Mouse (Mus musculus) spleen, postnatal 0 days (tissue): ENCODE data around the gene Slc38a3. TPM values are rescaled to one million over a fixed set of nuclear protein-coding genes. Genes with fewer than 3 reads are reported as not detected.

Source experiments
- polyA plus RNA-seq: library from polyadenylated mRNA; unstranded; fragments of >200 nt; fragmentation: Nextera tagmentation; extraction: Ambion mirVana; gene quantifications from 2 replicates; pipeline ENCODE4 v1.2.1, GENCODE M21; 2015

Slc38a3 gene
- 0.54 and 0.63 TPM in 2 replicates for polyA plus RNA-seq

DNA sequence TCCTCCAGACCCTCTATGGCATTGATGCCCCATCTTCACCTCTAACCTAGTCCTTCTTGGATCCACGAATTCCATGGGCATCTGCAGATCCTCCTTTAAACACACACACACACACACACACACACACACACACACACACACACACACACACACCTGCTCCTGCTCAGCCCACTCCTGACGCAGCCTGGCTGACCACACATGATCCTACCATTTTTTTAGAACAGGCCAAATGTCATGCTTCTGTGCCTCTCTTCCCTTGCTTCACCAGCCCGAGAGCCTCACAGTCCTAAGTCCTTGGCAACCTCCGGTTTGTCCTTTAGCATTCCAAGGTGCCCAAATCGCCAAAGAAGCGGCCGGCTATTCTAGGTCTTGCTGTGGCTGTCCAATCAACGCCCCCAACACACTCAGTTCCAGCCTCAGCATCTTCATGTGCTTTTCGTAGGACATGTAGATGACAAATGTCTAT lies at the start of gene Slc38a3:
Slc38a3 (minus strand) TSS at position 51 of the 466 bp plus-strand sequence.

DNA sequence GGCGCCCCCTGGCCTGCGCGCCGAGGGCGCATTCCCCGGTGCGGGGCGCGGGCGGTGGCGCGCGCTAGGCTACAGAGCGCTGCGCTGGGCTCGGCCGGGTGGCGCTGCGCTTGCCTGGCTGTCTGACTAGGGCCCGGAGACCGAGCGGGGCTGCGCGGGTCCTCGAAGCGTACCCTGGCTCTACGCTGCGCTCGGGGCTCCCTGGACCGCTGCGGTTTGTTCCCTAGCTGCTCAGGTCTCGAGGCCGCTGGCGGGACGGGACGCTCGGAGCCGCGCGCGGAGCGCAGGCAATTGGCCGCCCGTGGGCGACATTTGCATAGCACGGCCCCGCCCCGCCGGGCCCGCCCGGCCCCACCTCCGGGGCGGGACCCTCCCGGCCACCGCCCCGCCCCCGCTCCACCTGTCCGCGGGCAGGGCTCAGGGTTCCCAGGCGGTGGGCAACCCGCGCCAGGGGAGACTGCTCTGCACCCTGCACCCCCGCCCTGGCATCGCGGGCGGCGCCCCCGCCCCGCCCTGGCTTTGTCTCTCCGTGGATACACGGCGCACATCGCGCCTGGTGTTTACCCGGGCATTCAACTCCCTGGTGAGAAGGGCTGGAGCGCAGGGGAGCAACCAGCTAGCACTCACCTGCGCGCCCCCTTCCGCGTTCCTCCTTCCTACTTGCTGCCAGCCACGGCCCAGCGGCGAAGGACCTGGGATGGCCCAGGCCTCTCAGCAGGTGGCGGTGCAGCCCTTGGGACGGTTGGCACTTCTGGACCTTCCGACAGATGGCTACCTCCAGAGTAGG lies 40.6 kb upstream of the Slc38a3 start, which contains the start of gene Sema3f:
Sema3f (minus strand) TSS at position 779 of the 787 bp plus-strand sequence.

DNA sequence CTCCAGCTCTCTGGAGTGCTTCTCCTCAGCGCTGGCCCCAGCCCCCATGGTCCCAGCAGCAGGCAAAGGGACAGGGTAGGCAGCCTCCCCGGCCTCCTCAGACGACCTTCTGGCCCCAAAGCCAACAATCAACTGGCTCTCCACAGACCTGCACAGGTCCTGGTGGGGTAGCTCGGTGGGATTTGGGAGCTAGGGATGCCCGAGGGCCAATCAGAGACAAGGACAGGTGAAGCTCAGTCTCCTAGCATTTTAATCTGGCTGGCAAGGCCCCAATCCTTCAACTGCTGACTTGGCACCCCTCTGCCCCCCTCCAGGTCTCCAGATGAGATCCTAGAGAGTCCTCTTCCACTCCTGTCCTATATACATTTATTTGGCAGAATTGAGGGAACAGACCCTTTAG lies 10.2 kb upstream of the Slc38a3 start, which contains the start of gene Gnat1:
Gnat1 (minus strand) TSS at position 212 of the 400 bp plus-strand sequence.

DNA sequence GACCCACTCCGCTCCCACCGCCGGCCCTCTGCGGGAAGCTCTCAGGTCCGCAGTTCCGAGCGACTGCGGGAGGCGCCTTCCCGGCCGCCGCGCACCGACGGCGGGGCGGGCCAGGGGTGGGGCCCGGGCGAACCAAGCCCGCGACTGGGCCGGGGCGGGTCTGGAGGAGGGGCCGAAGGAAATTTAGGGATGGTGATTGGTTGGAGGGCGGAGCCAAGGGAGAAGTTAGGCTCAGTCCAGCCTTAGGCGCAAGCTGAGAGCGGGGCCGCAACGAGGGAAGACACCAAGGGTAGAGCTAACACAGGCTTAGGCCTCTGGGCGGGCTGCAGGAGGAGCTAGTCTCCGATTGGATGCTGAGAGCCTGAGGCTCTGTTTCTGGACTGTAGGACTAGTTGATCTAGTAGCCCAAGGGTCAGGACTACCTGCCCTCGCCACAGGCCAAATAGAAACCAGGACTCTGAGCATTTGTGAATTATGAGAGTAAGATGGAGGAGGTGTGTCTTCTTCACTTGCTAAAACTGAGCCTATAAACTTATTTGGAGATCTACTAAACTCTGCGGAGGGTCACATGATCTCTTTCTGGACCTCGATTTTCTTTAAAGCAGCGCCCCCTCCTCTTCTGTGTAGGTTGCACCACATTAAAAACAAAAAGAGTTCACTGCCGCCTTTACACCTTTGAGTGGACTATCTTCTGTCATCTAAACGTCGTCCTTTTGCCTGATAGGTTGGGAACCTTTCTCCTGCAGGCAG lies 33.9 kb downstream of the Slc38a3 start, which contains the start of gene Gnai2:
Gnai2 (minus strand) TSS at position 89 of the 750 bp plus-strand sequence.

DNA sequence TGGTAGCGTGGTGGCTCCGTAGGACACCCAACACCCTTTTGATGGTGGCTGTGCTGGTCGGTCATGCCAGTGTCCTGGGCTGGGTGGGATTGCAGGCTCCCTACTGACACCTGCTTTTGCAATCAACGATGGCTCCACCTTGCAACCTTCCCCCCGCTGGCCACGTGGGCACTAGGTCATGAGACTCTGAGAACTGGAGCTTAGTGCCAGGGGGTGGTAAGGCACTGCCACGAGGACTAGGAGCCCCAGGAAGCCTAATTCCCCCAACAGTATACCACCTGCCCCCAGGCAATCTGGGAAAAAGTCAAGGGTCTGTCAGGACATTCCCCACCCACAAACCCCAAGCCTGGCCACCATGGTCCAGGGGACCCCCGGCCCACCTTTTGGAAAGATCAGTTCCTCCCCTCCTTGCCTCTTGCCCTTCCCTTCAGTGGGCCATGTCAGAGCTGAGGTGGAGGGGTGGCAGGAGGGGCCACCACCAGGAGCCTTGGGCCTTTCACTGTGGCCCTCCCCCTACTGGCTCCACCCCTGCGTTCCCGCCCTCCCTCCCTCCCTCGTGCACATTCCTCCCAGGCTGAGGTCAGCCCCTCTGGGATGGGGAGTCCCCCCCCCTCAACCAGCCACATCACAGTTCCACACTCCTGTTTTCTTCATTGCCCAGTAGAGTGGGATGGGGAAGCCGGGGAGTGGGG lies 60.4 kb downstream of the Slc38a3 start, which contains the start of gene Sema3b:
Sema3b (minus strand) TSS at position 489 of the 692 bp plus-strand sequence.

Other genes starting within 250 kb of the Slc38a3 start
- gene Tmem115, start 135.6 kb downstream of the Slc38a3 start, polyA plus RNA-seq = 18.2 and 21.5 TPM in 2 replicates
- gene Cyb561d2, start 127.3 kb downstream of the Slc38a3 start, polyA plus RNA-seq = 14.9 and 16.8 TPM in 2 replicates
- gene Nprl2, start 127.3 kb downstream of the Slc38a3 start, polyA plus RNA-seq = 12.4 and 12.5 TPM in 2 replicates
- not detected in 2 replicates for gene Zmynd10, start 122.2 kb downstream of the Slc38a3 start, polyA plus RNA-seq
- gene Rassf1, start 118.0 kb downstream of the Slc38a3 start, polyA plus RNA-seq = 32.9 and 34.1 TPM in 2 replicates
- 38.6 and 39.5 TPM in 2 replicates for gene Tusc2, start 106.3 kb downstream of the Slc38a3 start, polyA plus RNA-seq
- 28.4 and 28.8 TPM in 2 replicates for gene Hyal2, start 101.6 kb downstream of the Slc38a3 start, polyA plus RNA-seq
- 6.8 and 6.9 TPM in 2 replicates for gene Hyal1, start 92.6 kb downstream of the Slc38a3 start, polyA plus RNA-seq
- gene Naa80, start 90.6 kb downstream of the Slc38a3 start, polyA plus RNA-seq = 18.5 and 20.0 TPM in 2 replicates
- 1.8 and 2.4 TPM in 2 replicates for gene Hyal3, start 88.7 kb downstream of the Slc38a3 start, polyA plus RNA-seq
- gene Ifrd2, start 81.9 kb downstream of the Slc38a3 start, polyA plus RNA-seq = 146 and 158 TPM in 2 replicates
- 1.2 TPM in 2 replicates for gene Sema3b, start 60.3 kb downstream of the Slc38a3 start, polyA plus RNA-seq
- gene Gnai2, start 34.2 kb downstream of the Slc38a3 start, polyA plus RNA-seq = 287 and 324 TPM in 2 replicates
- gene Gnat1, start 10.2 kb upstream of the Slc38a3 start, polyA plus RNA-seq = 1.5 and 2.1 TPM in 2 replicates
- gene Sema3f, start 40.9 kb upstream of the Slc38a3 start, polyA plus RNA-seq = 4.4 and 6.3 TPM in 2 replicates
- gene Rbm5, start 101.5 kb upstream of the Slc38a3 start, polyA plus RNA-seq = 86.8 and 98.0 TPM in 2 replicates
- gene Rbm6, start 203.7 kb upstream of the Slc38a3 start, polyA plus RNA-seq = 37.4 and 39.2 TPM in 2 replicates
- 5.0 and 5.7 TPM in 2 replicates for gene Mon1a, start 218.6 kb upstream of the Slc38a3 start, polyA plus RNA-seq
- 2.1 and 2.4 TPM in 2 replicates for gene Mst1r, start 237.3 kb upstream of the Slc38a3 start, polyA plus RNA-seq